Mouse (Mus musculus): ENCODE data around the gene Dnah8. TPM values are rescaled to one million over a fixed set of nuclear protein-coding genes. Genes with fewer than 3 reads are reported as not detected.

Gene Dnah8
- polyA plus RNA-seq, 1 experiment from 2014 or later, result 2.0 TPM

DNA sequence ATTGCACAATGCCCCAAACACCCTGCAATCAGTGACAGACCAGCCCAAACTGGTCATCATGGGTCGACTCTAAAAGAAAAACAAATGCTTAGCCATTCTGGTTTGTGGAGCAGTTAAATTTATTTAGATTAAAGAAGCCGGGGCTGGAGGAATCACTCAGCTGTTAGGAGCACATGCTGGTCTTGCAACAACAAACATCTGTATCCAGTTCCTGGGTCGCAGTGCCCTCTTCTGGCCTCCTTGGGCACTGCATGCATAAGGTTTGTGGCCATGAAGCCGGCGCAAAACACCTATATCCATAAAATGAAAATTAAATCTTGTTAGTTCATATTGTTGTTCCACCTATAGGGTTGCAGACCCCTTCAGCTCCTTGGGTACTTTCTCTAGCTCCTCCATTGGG lies 57.5 kb downstream of the Dnah8 start:
- H3K36me3 ChIP-seq (ENCODE audit: control insufficient read depth, insufficient read depth, low read length), result no peaks in the 10 kb centered on the region
- H3K9ac ChIP-seq (replicated peaks; ENCODE audit: low read depth, low read length), result no peak overlapping the region
- H3K27me3 ChIP-seq (ENCODE audit: control insufficient read depth, insufficient read depth, low read length), result no peaks in the 10 kb centered on the region
- WGBS, result 20% methylated on average over 5 of the region's 5 CpGs
- H3K27ac ChIP-seq (ENCODE audit: low read length), result no peak overlapping the region
- no peaks in the 10 kb centered on the region for H3K9me3 ChIP-seq (ENCODE audit: control insufficient read depth, low read depth, low read length)
- no peak for ATAC-seq (ENCODE audit: insufficient number of reproducible peaks, insufficient read depth, low FRiP score, low read depth)
- H3K4me2 ChIP-seq (replicated peaks; ENCODE audit: low read depth, low read length), result no peak overlapping the region
- no peak overlapping the region for H3K4me3 ChIP-seq (ENCODE audit: low read depth, low read length)
- H3K4me1 ChIP-seq (ENCODE audit: control insufficient read depth, insufficient read depth, low read length), result no peaks in the 10 kb centered on the region

DNA sequence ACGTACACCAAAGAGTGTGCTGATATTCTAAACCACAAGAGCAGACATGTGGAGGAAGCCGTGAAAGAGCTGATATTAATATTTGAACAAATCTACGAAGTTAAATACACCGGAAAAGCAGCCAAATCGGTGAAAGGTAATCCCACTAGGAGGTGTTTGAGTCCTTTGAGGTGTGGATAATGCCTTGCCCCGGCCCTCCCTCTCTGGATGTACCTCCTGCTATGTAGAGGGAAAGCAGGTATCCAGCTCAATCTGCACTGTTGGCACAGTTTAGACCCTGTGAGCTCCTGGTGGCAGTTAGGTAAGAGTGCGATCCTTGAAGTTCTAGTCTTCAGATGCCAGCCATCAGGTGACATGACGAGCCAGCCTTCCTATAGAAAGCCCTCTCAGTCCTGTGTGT lies 66.0 kb downstream of the Dnah8 start:
- Histone ChIP-seq H3K9me3 (ENCODE audit: control insufficient read depth, low read depth, low read length) (no peaks in the 10 kb centered on the region), H3K4me3 (ENCODE audit: low read depth, low read length) (no peak overlapping the region), H3K4me1 (ENCODE audit: control insufficient read depth, insufficient read depth, low read length) (no peaks in the 10 kb centered on the region), H3K36me3 (ENCODE audit: control insufficient read depth, insufficient read depth, low read length) (no peaks in the 10 kb centered on the region), H3K27me3 (ENCODE audit: control insufficient read depth, insufficient read depth, low read length) (no peaks in the 10 kb centered on the region), H3K9ac (replicated peaks; ENCODE audit: low read depth, low read length) (no peak overlapping the region), H3K4me2 (replicated peaks; ENCODE audit: low read depth, low read length) (no peak overlapping the region), H3K27ac (ENCODE audit: low read length) (no peak overlapping the region)
- no peak for ATAC-seq (ENCODE audit: insufficient number of reproducible peaks, insufficient read depth, low FRiP score, low read depth)
- WGBS, result 83% methylated on average over 8 of the region's 8 CpGs

DNA sequence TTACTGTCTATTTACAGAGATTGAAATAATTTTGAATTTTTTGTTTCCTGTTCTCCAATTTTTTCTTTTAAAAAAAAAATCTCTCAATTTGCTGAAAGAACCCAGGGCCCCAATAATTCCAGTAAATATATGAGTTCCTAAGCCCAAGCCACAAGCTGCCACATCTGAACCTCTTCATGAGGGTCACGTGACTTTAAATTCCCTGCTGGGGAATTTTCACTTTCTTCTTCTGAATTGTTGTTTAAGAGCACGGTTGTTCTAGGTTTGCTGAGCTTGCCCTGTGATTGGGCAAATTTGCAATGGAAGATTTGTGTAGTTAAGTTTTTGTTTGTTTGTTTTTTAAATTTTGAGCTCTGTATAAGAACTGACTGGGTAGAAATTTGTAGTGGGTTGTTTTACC lies 67.3 kb downstream of the Dnah8 start:
- Histone ChIP-seq H3K9ac (replicated peaks; ENCODE audit: low read depth, low read length) (no peak overlapping the region), H3K4me3 (ENCODE audit: low read depth, low read length) (no peak overlapping the region), H3K4me1 (ENCODE audit: control insufficient read depth, insufficient read depth, low read length) (no peaks in the 10 kb centered on the region), H3K4me2 (replicated peaks; ENCODE audit: low read depth, low read length) (no peak overlapping the region), H3K36me3 (ENCODE audit: control insufficient read depth, insufficient read depth, low read length) (no peaks in the 10 kb centered on the region), H3K27ac (ENCODE audit: low read length) (no peak overlapping the region), H3K27me3 (ENCODE audit: control insufficient read depth, insufficient read depth, low read length) (no peaks in the 10 kb centered on the region), H3K9me3 (ENCODE audit: control insufficient read depth, low read depth, low read length) (no peaks in the 10 kb centered on the region)
- 66% methylated on average over 2 of the region's 2 CpGs for WGBS
- ATAC-seq (ENCODE audit: insufficient number of reproducible peaks, insufficient read depth, low FRiP score, low read depth), result no peak

DNA sequence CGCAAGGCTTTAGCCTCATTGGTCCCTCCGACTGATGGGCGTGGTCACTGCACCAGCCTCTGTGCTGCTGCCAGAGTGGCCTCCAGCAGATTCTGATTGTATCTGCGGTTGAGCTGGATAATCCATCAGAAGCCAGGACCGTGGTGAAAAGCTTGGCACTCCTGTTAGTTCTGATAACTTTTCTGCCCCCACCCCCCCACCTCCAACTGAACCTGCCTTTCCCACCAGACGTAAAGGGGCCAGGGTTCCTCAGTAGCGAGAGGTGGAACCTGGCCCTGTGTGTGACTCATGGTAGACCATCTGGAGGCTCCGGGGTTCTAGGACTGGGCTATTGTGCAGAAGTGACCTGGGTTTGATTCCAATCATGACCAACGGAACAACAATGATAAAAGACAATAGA lies 70.1 kb downstream of the Dnah8 start:
- no peak overlapping the region for H3K9ac ChIP-seq (replicated peaks; ENCODE audit: low read depth, low read length)
- no peak for ATAC-seq (ENCODE audit: insufficient number of reproducible peaks, insufficient read depth, low FRiP score, low read depth)
- H3K9me3 ChIP-seq (ENCODE audit: control insufficient read depth, low read depth, low read length), result no peaks in the 10 kb centered on the region
- WGBS, result 76% methylated on average over 9 of the region's 9 CpGs
- H3K27ac ChIP-seq (ENCODE audit: low read length), result no peak overlapping the region
- no peaks in the 10 kb centered on the region for H3K27me3 ChIP-seq (ENCODE audit: control insufficient read depth, insufficient read depth, low read length)
- H3K36me3 ChIP-seq (ENCODE audit: control insufficient read depth, insufficient read depth, low read length), result no peaks in the 10 kb centered on the region
- no peak overlapping the region for H3K4me2 ChIP-seq (replicated peaks; ENCODE audit: low read depth, low read length)
- H3K4me3 ChIP-seq (ENCODE audit: low read depth, low read length), result no peak overlapping the region
- H3K4me1 ChIP-seq (ENCODE audit: control insufficient read depth, insufficient read depth, low read length), result no peaks in the 10 kb centered on the region

GRCm38 (mm10) chr17:30714732-30715131 lies 90.6 kb downstream of the Dnah8 start:
- 70% methylated on average over 3 of the region's 3 CpGs for WGBS
- no peaks in the 10 kb centered on the region for H3K27me3 ChIP-seq (ENCODE audit: control insufficient read depth, insufficient read depth, low read length)
- H3K36me3 ChIP-seq (ENCODE audit: control insufficient read depth, insufficient read depth, low read length), result no peaks in the 10 kb centered on the region
- H3K4me3 ChIP-seq (ENCODE audit: low read depth, low read length), result no peak overlapping the region
- H3K4me2 ChIP-seq (replicated peaks; ENCODE audit: low read depth, low read length), result no peak overlapping the region
- no peaks in the 10 kb centered on the region for H3K9me3 ChIP-seq (ENCODE audit: control insufficient read depth, low read depth, low read length)
- no peak overlapping the region for H3K9ac ChIP-seq (replicated peaks; ENCODE audit: low read depth, low read length)
- no peaks in the 10 kb centered on the region for H3K4me1 ChIP-seq (ENCODE audit: control insufficient read depth, insufficient read depth, low read length)
- no peak overlapping the region for H3K27ac ChIP-seq (ENCODE audit: low read length)
- no peak for ATAC-seq (ENCODE audit: insufficient number of reproducible peaks, insufficient read depth, low FRiP score, low read depth)

DNA sequence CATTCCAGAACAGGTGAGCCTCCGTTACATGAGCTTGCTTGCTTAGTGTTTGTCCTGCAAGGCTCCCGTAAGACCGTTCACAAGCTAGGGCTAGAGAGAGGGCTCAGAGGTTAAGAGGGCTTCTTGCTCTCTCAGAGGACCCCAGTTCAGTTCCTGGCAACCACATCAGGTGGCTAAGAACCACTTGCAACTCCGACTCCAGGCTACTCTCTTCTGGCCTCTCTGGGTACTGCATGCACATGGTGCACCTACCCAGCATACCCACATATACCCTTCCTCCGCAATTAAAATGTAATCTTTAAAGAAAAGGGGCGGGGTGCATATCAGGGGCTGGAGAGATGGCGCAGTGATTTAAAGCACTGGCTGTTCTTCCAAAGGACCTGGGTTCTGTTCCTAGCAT lies 94.0 kb downstream of the Dnah8 start:
- no peaks in the 10 kb centered on the region for H3K9me3 ChIP-seq (ENCODE audit: control insufficient read depth, low read depth, low read length)
- ATAC-seq (ENCODE audit: insufficient number of reproducible peaks, insufficient read depth, low FRiP score, low read depth), result no peak
- 92% methylated on average over 7 of the region's 7 CpGs for WGBS

GRCm38 (mm10) chr17:30719031-30719430 lies 94.9 kb downstream of the Dnah8 start:
- H3K9me3 ChIP-seq (ENCODE audit: control insufficient read depth, low read depth, low read length), result no peaks in the 10 kb centered on the region
- ATAC-seq (ENCODE audit: insufficient number of reproducible peaks, insufficient read depth, low FRiP score, low read depth), result no peak
- no peak overlapping the region for H3K27ac ChIP-seq (ENCODE audit: low read length)
- no peak overlapping the region for H3K9ac ChIP-seq (replicated peaks; ENCODE audit: low read depth, low read length)
- H3K36me3 ChIP-seq (ENCODE audit: control insufficient read depth, insufficient read depth, low read length), result no peaks in the 10 kb centered on the region
- H3K27me3 ChIP-seq (ENCODE audit: control insufficient read depth, insufficient read depth, low read length), result no peaks in the 10 kb centered on the region
- no peaks in the 10 kb centered on the region for H3K4me1 ChIP-seq (ENCODE audit: control insufficient read depth, insufficient read depth, low read length)
- H3K4me2 ChIP-seq (replicated peaks; ENCODE audit: low read depth, low read length), result no peak overlapping the region
- no peak overlapping the region for H3K4me3 ChIP-seq (ENCODE audit: low read depth, low read length)
- 83% methylated on average over 5 of the region's 5 CpGs for WGBS

More for the DNA sequence above, 94.0 kb downstream of the Dnah8 start:
- no peak overlapping the region for H3K4me3 ChIP-seq (ENCODE audit: low read depth, low read length)
- H3K4me2 ChIP-seq (replicated peaks; ENCODE audit: low read depth, low read length), result no peak overlapping the region
- no peaks in the 10 kb centered on the region for H3K36me3 ChIP-seq (ENCODE audit: control insufficient read depth, insufficient read depth, low read length)
- no peaks in the 10 kb centered on the region for H3K4me1 ChIP-seq (ENCODE audit: control insufficient read depth, insufficient read depth, low read length)
- H3K27ac ChIP-seq (ENCODE audit: low read length), result no peak overlapping the region
- H3K9ac ChIP-seq (replicated peaks; ENCODE audit: low read depth, low read length), result no peak overlapping the region
- no peaks in the 10 kb centered on the region for H3K27me3 ChIP-seq (ENCODE audit: control insufficient read depth, insufficient read depth, low read length)

DNA sequence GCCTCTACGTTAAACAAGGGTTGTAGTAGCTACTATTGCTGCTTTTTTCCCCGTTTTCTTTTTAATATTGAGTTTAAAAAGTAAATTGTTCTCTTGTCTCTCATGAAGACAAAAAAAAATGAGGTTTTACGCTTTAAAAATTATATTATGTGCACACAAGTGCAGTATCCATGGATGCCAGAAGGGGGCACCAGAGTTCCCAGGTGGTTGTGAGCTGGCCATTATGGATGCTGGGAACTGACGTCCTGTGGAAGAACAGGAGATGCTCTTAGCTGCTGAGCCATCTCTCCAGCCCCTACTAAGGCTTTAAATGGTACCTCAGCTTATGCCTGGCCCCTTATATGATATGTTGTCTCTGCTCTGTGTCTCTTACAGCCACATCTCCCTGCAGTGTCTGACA lies 103.6 kb downstream of the Dnah8 start:
- no peak overlapping the region for H3K27ac ChIP-seq (ENCODE audit: low read length)
- H3K9ac ChIP-seq (replicated peaks; ENCODE audit: low read depth, low read length), result no peak overlapping the region
- 56% methylated on average over 4 of the region's 4 CpGs for WGBS
- no peak overlapping the region for H3K4me3 ChIP-seq (ENCODE audit: low read depth, low read length)
- H3K4me2 ChIP-seq (replicated peaks; ENCODE audit: low read depth, low read length), result no peak overlapping the region
- H3K36me3 ChIP-seq (ENCODE audit: control insufficient read depth, insufficient read depth, low read length), result no peaks in the 10 kb centered on the region
- H3K4me1 ChIP-seq (ENCODE audit: control insufficient read depth, insufficient read depth, low read length), result no peaks in the 10 kb centered on the region
- no peak for ATAC-seq (ENCODE audit: insufficient number of reproducible peaks, insufficient read depth, low FRiP score, low read depth)
- no peaks in the 10 kb centered on the region for H3K27me3 ChIP-seq (ENCODE audit: control insufficient read depth, insufficient read depth, low read length)
- H3K9me3 ChIP-seq (ENCODE audit: control insufficient read depth, low read depth, low read length), result no peaks in the 10 kb centered on the region

DNA sequence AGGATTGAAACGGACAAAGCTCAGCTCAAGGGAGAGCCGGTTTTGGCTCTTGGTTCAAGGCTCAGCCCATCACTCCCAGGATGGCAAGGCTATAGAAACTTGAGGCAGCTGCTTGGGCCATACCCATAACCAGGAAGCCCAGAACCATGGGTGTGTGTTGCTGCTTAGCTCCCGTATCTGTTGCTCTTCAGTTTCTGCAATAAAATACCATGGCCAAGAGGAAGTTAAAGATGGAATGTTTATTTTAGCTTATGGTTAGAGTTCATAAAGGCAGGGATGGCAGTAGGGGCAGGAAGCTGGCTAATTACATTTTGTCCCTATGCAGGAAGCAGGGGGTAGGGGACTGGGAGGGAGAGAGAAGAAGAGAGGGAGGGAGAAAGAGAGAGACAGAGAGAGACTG lies 108.6 kb downstream of the Dnah8 start:
- H3K4me3 ChIP-seq (ENCODE audit: low read depth, low read length), result no peak overlapping the region
- H3K27me3 ChIP-seq (ENCODE audit: control insufficient read depth, insufficient read depth, low read length), result no peaks in the 10 kb centered on the region
- no peaks in the 10 kb centered on the region for H3K9me3 ChIP-seq (ENCODE audit: control insufficient read depth, low read depth, low read length)
- H3K36me3 ChIP-seq (ENCODE audit: control insufficient read depth, insufficient read depth, low read length), result no peaks in the 10 kb centered on the region
- H3K9ac ChIP-seq (replicated peaks; ENCODE audit: low read depth, low read length), result no peak overlapping the region
- no peaks in the 10 kb centered on the region for H3K4me1 ChIP-seq (ENCODE audit: control insufficient read depth, insufficient read depth, low read length)
- ATAC-seq (ENCODE audit: insufficient number of reproducible peaks, insufficient read depth, low FRiP score, low read depth), result no peak
- 70% methylated on average over 3 of the region's 3 CpGs for WGBS
- H3K27ac ChIP-seq (ENCODE audit: low read length), result no peak overlapping the region
- H3K4me2 ChIP-seq (replicated peaks; ENCODE audit: low read depth, low read length), result no peak overlapping the region
